Mouse (Mus musculus) embryonic fibroblast, embryonic 13.5 days (primary cell): ENCODE results near the gene Irf4. TPM values are rescaled to one million over a fixed set of nuclear protein-coding genes. Genes with fewer than 3 reads are reported as not detected.

ENCODE experiments used
- H3K27ac ChIP-seq: 2 replicates; pipeline ENCODE4 v1.5.1; 2012; ENCODE audit warnings: low read length, control low read depth, inconsistent platforms; ENCODE audit not compliant: insufficient read depth
- H3K4me1 ChIP-seq: 2 replicates; pipeline ENCODE4 v1.6.1; 2011; ENCODE audit warnings: low read length; ENCODE audit not compliant: control insufficient read depth, insufficient read depth
- H3K4me3 ChIP-seq: 2 replicates; pipeline ENCODE4 v1.5.1; 2011; ENCODE audit warnings: mild to moderate bottlenecking, control low read depth, low read length; ENCODE audit not compliant: insufficient read depth
- CTCF ChIP-seq: IDR thresholded peaks from 2 replicates; pipeline ENCODE4 v1.5.1; 2011; ENCODE audit warnings: mild to moderate bottlenecking, control low read depth, low read length, moderate library complexity, borderline replicate concordance; ENCODE audit not compliant: insufficient read depth
- POLR2A ChIP-seq: IDR thresholded peaks from 2 replicates; pipeline ENCODE4 v1.6.1; 2011; ENCODE audit warnings: low read depth, mild to moderate bottlenecking, control low read depth, low read length, moderate library complexity
- polyA plus RNA-seq: library from polyadenylated mRNA; stranded (reverse); fragments of >200 nt; gene quantifications from 2 replicates; pipeline ENCODE4 v1.2.4, GENCODE M21; 2011; ENCODE audit warnings: low read depth; ENCODE audit not compliant: missing spikeins, insufficient read length

Irf4 gene
- polyA plus RNA-seq, 1 experiment = not detected

DNA sequence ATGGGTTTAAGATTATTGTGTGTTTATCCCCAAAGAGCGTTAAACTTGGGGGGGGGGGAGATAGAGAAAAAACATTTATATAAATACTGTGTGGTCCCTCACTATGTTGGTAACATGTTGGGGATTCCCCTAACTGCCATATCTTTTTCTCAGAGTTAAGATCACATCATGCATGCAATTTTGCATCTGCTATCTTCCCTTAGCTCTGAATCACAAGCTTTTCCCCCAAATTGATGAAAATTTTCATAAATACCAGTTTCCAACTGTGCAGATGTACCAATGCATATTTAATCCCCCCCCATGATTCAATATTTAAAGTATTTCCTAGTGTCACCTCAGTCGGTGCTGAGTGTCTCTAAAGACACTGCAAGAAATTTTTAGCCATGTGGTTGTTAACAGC, 11.8 kb upstream of the Irf4 start:
- no peaks in the 10 kb centered on the region for H3K4me1 ChIP-seq
- TF ChIP-seq POLR2A (no peak), CTCF (no peak)
- H3K4me3 ChIP-seq = no peak overlapping the region
- H3K27ac ChIP-seq = no peak overlapping the region

DNA sequence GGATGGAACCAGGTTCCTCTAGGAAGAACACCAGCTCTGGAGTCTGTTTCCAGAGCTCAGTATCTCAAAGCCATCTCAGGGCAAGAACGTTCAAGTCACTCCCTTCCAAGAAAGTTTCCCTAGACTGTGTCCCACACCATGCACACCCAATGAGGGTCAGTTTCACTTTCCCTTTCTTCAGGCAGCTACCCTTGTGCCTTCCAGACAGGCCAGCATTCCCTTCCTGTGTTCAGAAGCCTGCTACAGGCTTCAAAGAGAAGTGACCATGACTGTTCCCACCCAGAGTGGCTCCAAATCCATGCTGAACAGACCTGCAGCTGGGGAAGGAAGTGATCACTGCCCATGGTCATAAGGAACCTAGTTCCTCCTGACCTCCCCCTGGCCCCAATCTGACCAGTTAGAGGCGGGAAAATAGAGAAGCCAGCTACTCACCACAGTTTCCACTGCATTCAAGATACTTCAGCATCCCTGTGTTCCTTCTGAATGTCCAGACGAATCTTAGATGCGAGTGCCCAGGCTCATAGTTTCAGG, 10.7 kb upstream of the Irf4 start:
- TF ChIP-seq POLR2A (no peak), CTCF (no peak)
- Histone ChIP-seq H3K4me1 (no peaks in the 10 kb centered on the region), H3K4me3 (no peak overlapping the region), H3K27ac (no peak overlapping the region)

DNA sequence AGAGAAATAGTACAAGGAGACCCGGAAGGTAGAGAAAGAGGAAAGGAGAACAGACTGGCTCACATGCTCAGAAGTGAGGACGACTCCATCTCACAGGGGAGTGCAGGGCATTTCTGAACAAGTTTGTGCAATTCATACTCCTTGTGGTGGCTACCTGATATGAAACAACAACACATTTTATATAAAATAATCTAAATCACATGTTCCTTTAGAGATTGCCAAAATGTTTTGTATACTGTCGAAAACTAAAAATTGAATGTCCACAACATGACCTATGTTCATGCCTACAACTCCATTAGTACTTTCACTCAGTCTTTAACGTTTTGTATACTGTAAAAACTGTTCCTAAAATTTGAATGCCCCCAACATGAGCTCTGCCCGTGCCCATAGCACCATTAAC, 7.9 kb upstream of the Irf4 start:
- Histone ChIP-seq H3K27ac (no peak overlapping the region), H3K4me3 (no peak overlapping the region), H3K4me1 (no peaks in the 10 kb centered on the region)
- TF ChIP-seq CTCF (no peak), POLR2A (no peak)

DNA sequence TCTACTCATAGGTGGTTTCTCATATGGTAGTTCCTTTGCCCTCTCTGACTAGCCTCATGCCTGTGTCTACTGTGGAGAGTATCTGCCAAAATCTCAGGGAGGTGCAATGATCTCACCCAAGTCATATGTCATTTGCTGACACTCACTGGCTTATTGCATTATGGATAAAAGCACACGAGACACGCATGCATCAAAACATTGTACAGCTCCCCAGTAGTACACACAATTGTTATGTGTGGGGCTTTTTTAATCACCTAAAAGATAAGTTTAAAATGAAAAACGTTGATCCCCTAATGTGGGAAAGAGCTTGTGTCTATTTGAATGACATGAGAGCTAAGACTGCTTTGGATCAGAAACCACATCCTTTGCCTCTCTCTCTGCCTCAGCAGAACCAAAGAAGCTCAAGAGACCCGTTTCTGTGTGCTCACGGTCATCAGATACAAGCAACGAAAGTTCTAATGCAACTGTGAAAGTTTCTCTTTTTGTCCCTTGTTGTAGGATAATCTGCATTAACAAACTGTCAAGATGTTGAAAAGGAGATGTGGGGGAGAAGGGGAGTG, 6.5 kb upstream of the Irf4 start:
- H3K4me3 ChIP-seq = no peak overlapping the region

DNA sequence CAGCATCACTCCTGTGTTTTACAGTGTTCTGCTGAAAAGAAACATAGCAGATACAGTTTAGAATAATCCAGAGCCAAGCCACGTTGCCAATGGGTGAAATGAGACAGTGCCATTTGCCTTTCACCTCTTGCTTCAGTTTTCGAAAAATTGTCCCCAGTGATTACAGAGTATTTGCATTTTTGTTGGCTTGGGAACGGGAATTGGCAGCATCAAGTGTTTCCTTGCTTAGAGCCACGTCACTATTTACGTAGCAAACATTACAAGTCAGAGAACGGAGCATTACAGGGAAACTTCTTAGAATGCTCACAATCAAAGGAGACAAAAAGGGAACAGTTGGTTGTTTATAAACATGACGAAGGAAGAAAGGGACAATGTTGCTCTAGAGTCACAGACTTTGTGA, 3.9 kb upstream of the Irf4 start:
- Histone ChIP-seq H3K4me1 (0 out of 2 replicates have a peak, but pooled peaks cover 3% of the 10 kb centered on the region), H3K4me3 (no peak overlapping the region), H3K27ac (no peak overlapping the region)
- TF ChIP-seq CTCF (no peak), POLR2A (no peak)

More for the DNA sequence above, 6.5 kb upstream of the Irf4 start:
- Histone ChIP-seq H3K27ac (no peak overlapping the region), H3K4me1 (no peaks in the 10 kb centered on the region)
- TF ChIP-seq POLR2A (no peak), CTCF (no peak)

DNA sequence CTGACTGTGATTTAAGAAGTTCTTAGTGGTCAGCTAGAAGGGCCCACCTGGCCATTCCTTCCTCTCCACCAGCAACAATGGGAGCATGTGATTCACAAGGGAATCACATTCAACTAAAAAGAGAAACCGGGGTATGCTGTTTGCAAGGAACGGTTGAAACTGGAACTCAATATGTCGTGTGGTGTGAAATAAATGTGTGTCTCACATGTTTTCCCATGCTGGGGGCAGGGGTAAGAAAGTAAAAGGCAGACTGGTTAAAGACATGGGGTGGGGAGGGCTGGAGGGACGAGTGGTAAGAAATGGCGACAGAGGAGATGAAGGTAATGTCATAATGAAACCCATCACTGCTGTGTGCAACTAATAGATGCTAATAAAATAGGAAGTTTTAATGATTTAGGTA, 2.0 kb upstream of the Irf4 start:
- no peak for TF ChIP-seq POLR2A
- no peak for TF ChIP-seq CTCF
- 0 out of 2 replicates have a peak, but pooled peaks cover 3% of the 10 kb centered on the region for H3K4me1 ChIP-seq
- H3K27ac ChIP-seq = no peak overlapping the region
- no peak overlapping the region for H3K4me3 ChIP-seq

DNA sequence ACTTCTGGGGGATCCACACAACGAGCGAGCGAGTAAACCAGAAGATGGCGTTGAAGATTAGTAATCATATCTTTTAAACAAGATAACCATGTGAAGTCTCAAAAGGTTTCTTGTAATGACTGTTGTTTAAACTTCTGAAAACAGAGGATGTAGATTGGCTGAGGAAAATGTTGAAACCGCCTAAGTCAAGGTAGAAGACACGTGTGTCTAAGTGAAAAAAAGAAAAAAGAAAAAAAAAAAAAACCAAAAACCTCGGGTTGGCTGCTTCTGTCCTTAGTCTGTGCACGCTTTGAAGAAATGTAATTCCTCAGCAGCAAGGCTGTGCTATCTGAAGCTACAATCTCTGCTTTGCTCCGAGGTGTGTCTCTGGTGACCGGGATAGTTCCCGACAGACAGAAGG, 1.5 kb upstream of the Irf4 start:
- no peak overlapping the region for H3K27ac ChIP-seq
- TF ChIP-seq POLR2A (no peak), CTCF (no peak)

DNA sequence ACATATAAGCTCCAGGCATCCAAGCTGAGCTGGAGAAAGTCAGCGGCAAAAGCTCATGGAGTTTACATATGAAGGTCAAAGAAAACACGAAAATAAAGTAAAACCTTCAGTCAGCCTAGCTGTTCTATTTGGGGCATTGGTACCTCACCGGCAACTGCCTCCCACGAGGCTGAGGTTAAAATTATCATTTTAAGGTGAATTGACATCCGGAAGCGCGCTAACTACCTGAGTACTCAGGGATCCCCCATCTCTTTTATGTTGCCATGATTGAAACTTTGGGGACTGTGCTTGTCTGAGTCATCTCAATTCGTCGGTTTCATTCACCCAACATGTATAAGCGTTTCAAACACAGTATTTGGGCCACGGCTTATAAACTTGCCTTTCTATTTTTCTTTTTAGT, 705 bp upstream of the Irf4 start:
- TF ChIP-seq POLR2A (no peak), CTCF (no peak)
- no peak overlapping the region for H3K4me3 ChIP-seq
- 0 out of 2 replicates have a peak, but pooled peaks cover 3% of the 10 kb centered on the region for H3K4me1 ChIP-seq
- no peak overlapping the region for H3K27ac ChIP-seq

More for the DNA sequence above, 1.5 kb upstream of the Irf4 start:
- Histone ChIP-seq H3K4me3 (no peak overlapping the region), H3K4me1 (0 out of 2 replicates have a peak, but pooled peaks cover 3% of the 10 kb centered on the region)

DNA sequence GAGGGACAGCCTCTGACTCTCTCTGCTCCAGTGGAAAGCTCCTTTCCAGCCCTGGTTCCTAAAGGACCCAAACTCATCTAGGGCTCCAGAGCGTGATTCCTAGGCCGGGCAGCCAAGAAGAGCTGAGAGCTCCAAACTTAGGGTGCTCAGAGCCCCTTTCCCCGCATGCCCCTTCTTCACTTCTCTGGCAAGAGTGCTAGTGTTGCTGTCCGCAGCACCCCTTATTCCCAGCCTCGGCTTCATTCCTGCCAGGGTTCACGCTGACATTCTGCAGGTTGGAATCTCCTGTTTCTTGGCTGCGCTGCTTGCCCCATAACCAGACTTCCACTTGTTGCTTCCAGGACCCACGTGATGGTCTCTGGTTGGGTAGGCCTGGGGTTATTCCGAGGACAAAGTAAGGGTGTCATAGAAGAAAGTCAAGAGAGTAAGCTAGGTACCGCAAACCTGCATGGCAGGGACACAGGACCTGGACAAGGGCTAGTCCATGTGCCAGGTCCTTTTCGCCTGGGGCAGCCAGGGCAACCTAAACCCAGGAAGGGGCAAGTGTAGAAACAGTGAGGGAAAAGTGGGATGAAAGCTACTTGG, 623 bp downstream of the Irf4 start:
- H3K27ac ChIP-seq = no peak overlapping the region
- H3K4me1 ChIP-seq = 0 out of 2 replicates have a peak, but pooled peaks cover 3% of the 10 kb centered on the region
- H3K4me3 ChIP-seq = peak overlapping the region; percentile 36
- TF ChIP-seq CTCF = no peak

DNA sequence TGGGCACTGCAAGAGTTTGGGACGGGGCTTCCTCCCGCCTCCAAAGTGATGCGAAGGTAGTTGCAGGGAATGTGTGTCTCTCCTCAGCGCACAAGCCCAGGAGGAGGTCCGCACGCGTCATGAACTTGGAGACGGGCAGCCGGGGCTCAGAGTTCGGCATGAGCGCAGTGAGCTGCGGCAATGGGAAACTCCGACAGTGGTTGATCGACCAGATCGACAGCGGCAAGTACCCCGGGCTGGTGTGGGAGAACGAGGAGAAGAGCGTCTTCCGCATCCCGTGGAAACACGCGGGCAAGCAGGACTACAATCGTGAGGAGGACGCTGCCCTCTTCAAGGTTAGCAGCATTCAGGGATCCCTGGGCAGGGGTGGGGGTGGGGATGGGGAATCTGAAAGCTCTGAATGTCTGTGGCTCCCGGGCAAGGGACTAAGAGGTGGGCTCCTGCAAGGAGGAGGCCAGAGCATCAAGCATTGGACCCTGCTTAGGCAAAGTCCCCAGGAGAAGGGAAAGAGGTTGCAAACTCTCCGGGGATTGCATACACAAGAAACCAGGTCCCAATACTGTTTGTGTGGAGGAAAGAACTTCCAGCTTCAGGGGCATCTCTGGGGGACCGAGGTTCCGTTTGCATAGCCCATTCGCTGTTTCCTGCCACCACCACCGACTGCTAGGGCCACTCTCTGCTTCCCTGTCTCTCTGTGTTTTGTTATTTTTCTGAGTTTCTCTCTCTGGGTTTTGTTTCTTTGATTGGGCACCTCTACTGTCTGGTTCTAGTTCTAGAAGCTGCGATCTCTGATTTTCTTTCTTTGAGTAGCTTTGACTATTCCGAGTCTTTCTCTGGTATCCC, 1.7 kb downstream of the Irf4 start:
- TF ChIP-seq CTCF = no peak
- no peak for TF ChIP-seq POLR2A
- 0 out of 2 replicates have a peak, but pooled peaks cover 3% of the 10 kb centered on the region for H3K4me1 ChIP-seq
- H3K27ac ChIP-seq = no peak overlapping the region
- H3K4me3 ChIP-seq = peak overlapping the region; percentile 3; the same call in 1 of the 2 replicates
